Mouse (Mus musculus) olfactory bulb, adult 2 months (tissue): ENCODE measurements around the gene 3110082I17Rik.

ENCODE experiments used
- CTCF ChIP-seq: fragments of 200-500 bp; IDR thresholded peaks from 2 replicates; pipeline ENCODE4 v1.5.1; 2012; ENCODE audit warnings: low read depth, mild to moderate bottlenecking, low read length, moderate library complexity; ENCODE audit not compliant: insufficient read depth
- POLR2A ChIP-seq: fragments of 200-500 bp; IDR thresholded peaks from 2 replicates; pipeline ENCODE4 v1.6.1; 2012; ENCODE audit warnings: mild to moderate bottlenecking, low read depth, low read length, moderate library complexity; ENCODE audit not compliant: insufficient read depth

GRCm38 (mm10) chr5:139387329-139388194 is 72.8 kb downstream of the 3110082I17Rik start:
- no peak for TF ChIP-seq CTCF
- TF ChIP-seq POLR2A: no peak
